Mouse (Mus musculus): Measurements from ENCODE around the gene Prnp.

Gene Prnp

GRCm38 (mm10) chr2:131909683-131910572 lies at the start of gene Prnp, which contains the start of gene Prn:
TSS of gene Prnp (plus strand) at chr2:131909928.
TSS of gene Prn (plus strand) at chr2:131909957.
- CTCF ChIA-PET, result no interaction called here

GRCm38 (mm10) chr2:131862617-131863275 lies 47.0 kb upstream of the Prnp start:
- CTCF ChIA-PET, result no interaction called here

DNA sequence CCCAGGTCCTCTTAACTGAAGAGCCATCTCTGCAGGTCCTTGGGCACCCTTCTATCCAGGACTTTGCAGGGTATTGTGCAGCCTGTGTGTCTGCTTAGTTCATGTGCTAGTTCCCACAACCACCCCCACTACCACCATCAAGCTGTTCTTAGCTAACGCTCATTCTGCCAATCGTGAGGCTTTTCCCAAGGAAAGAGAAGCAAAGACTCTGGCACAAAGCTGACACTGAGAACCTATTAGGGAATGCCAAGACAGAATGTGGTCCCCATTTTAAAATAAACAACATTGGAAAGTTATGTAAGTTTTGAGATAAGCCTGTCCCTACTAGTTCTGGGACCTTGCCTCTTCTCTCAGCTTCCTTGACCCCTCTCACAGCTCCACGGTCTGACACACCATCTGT lies 46.3 kb upstream of the Prnp start:
- CTCF ChIA-PET, result no interaction called here

GRCm38 (mm10) chr2:131864262-131864796 lies 45.4 kb upstream of the Prnp start:
- CTCF ChIA-PET, result interaction anchor here (0.6 to 0.7 kb wide), 2 partner anchors 20 to 29 kb away, joined by 3 read pairs; no protein-coding TSS in a partner anchor

GRCm38 (mm10) chr2:131866676-131867075 lies 43.1 kb upstream of the Prnp start:
- CTCF ChIA-PET, result no interaction called here

- CTCF ChIA-PET, result no interaction called here
Observed at GRCm38 (mm10) chr2:131868983-131869382, 40.7 kb upstream of the Prnp start.

DNA sequence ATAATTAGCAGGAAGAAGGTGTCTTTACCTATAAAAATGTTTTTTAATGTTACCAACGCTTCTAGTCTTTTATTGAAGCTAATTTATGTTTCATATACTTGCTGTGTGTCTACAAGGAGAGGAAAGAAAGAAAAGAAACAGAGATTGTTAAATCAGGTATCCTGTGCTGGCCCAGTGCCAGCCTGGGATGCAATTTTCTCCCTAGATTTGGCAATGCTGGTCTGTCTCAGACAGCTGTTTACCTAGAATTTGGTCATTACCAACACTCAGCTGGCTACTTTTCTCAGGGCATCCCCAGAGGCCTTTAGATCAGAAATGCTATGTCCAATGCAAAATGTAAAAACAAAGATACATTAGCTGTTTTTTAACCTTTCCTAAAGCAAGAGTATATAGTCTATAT lies 36.4 kb upstream of the Prnp start:
- CTCF ChIA-PET, result no interaction called here

DNA sequence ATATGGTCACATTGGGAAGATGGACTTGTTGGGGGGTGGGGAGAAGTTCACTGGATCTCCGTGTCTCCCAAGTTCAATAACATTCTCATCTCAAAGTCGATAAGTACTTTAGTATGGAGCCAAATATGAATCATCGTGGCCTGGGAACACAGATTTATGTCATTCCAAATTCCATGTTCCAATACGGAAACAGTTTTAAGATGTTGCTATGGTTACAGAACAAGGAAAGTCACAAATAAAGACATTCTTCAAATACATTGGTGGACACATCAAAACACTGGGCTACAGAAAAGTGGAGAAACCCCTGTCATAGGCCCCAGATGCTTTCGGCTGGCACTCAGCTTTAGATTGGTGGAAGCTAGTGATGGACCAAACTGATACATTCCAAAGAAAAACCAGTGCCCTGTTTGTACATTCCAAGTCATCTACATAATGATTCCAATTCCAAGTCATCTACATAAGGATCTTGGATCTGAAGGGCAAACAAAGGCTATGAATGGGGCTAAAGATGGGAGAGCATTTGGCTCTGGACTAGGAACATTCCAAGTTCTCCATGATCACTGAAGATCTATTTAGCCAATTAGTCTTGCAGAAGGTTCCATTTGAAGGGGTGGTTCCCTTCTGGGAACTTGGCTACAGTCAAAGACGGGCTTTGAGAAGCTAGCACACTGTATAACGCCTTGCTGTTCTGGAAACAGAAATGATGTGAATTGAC lies 33.0 kb upstream of the Prnp start:
- CTCF ChIA-PET, result no interaction called here

- CTCF ChIA-PET, result no interaction called here
Observed at GRCm38 (mm10) chr2:131881766-131882165, 28.0 kb upstream of the Prnp start.

DNA sequence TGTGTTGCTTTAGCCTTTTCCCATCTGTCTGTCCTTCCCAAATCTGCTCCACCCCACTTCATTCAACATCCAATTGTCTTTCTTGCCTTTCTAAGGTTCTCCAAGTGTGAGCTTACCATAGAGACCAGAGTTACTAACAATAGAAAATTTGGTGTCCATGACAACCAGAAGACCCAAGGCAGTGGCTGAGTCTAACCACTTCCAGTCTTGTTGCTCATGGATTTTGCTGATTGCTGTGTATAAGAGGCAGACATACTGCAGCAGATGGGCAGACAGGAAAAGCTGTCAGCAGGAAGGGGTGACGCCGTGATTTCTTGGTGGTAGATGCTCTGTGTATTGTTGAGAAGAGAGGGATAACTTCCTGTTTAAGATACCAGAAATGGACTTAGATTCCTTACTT lies 26.6 kb upstream of the Prnp start:
- CTCF ChIA-PET, result no interaction called here

- CTCF ChIA-PET, result no interaction called here
Observed at GRCm38 (mm10) chr2:131886503-131887160, 23.1 kb upstream of the Prnp start.

DNA sequence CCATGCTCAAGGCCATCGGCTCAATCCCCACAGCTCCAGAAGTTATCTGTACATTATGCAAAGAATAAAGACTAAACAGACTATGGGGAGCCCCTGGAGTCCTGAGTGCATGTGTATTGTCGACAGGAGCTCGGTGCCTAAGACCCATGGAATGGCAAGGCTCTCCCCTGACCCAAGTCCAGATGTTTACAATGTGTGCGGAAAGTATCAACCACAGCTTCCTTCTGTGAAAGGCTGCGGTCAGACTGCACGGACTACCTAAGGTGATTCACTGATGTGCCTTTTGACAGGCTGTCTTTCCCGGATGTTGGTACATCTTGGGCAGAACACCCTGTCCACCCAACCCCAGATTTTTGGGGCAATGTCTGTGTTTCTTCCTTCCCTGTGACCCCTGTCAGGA lies 21.5 kb upstream of the Prnp start:
- CTCF ChIA-PET, result no interaction called here

DNA sequence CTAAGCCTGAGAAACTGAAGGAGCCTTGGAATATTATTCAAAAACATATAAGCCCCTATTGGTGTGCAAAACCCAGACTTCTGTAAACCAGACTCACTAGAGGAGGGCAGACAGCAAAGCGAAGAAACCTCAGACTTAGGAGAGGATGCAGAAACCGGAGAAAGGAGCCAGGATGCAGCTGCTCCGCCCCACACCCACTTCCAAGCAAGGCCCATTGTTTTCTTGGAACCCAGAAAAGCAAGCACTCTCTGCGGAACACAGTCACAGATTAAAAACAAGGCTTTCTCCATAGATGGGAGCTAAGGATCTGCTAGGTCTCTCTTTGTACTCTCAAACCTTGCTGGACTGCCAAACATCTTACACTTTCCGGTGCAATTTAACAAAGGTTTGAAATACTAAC lies 17.2 kb upstream of the Prnp start:
- CTCF ChIA-PET, result no interaction called here

- CTCF ChIA-PET, result no interaction called here
Observed at GRCm38 (mm10) chr2:131895106-131895505, 14.6 kb upstream of the Prnp start.

DNA sequence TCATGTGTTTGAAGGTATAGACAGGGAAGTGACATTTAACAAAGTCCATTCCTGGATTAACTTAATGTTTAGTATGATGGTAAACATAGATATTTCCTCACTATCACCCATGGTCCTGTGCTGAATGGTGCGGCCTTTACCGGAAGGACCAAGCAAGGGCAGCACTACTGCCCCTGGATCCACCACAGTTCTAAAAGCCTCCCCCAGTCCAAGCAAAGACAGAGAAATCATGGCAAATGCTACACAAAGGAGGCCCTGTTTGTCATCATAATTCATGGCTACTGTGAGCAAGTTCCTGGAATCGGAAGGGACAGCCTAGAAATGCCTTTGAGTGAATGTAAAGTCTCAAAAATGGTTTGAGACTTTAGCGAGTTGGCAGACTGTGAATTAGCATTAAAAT lies 13.7 kb upstream of the Prnp start:
- CTCF ChIA-PET, result interaction anchor here (0.7 kb wide), 1 partner anchor 257 kb away, joined by 3 read pairs; no protein-coding TSS in a partner anchor

GRCm38 (mm10) chr2:131897336-131898109 lies 12.2 kb upstream of the Prnp start:
- CTCF ChIA-PET, result interaction anchor here (0.7 kb wide), 1 partner anchor 19 kb away, joined by 8 read pairs; no protein-coding TSS in a partner anchor

DNA sequence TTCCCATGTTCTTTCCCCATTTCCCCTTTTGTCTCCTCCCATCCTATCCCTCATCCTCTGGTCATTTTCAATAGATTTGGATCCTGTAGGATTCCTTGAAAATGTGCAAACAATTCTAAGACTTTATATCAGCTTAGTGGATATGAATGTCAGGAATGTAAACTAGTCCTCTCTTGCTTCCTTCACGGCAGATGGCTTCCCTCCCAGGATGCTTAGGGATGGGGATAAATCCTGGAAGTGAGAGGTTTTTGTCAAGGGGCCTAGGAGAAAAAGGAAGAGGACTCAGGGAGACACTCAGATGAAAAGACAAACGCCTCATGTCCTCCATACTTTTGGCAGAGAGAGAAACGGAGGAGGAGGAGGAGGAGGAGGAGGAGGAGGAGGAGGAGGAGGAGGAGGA lies 7.3 kb upstream of the Prnp start:
- CTCF ChIA-PET, result interaction anchor here (0.7 kb wide), 1 partner anchor 353 kb away, joined by 10 read pairs; no protein-coding TSS in a partner anchor

DNA sequence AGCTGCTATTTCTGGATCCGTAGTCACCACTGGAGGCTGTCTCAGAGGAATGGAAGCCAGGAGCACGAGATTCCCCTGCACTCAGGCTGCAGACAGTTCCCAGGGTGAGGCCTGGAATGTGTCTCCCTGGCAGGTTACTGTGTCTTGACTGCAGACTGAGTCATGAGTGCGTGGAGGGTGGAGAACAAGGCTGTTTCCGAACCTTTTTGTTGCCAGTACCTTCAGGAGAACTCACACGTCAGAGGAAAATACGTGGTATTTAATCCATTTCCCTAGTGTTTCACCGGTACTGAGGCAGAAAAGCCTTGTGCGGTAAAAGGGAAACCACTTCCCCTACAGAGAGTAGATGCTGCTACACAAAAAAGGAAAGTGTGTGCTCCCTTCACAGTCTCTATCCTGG lies 6.9 kb upstream of the Prnp start:
- CTCF ChIA-PET, result interaction anchor here (0.7 kb wide), 1 partner anchor 353 kb away, joined by 10 read pairs; no protein-coding TSS in a partner anchor

DNA sequence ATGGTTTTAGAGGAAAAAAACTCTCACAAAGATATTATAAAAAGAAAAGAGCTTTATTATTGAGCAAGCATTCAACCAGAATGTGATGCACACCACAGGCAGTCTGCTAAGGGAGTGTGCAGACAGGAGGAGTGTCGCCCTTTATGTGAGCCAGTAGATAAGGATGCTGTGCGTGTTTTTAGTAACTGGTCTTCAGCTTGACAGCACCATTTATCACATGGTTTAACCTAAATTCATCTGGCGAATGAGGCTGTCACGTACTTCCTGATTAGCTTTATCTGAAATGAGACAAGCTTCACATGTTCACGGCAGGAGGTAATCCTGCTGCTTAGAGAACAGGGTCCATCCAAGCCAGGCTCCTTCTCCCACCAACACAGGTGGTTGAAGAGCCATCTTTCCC lies 4.7 kb upstream of the Prnp start:
- CTCF ChIA-PET, result no interaction called here

GRCm38 (mm10) chr2:131905776-131906175 lies 4.0 kb upstream of the Prnp start:
- CTCF ChIA-PET, result no interaction called here

GRCm38 (mm10) chr2:131906266-131906665 lies 3.5 kb upstream of the Prnp start:
- CTCF ChIA-PET, result no interaction called here

All from spleen, embryonic (tissue).